Mouse (Mus musculus): Measurements from ENCODE around the gene Col23a1. TPM values are rescaled to one million over a fixed set of nuclear protein-coding genes. Genes with fewer than 3 reads are reported as not detected.

Col23a1 gene
- polyA plus RNA-seq, 1 experiment from 2014 or later: 19.2 TPM

DNA sequence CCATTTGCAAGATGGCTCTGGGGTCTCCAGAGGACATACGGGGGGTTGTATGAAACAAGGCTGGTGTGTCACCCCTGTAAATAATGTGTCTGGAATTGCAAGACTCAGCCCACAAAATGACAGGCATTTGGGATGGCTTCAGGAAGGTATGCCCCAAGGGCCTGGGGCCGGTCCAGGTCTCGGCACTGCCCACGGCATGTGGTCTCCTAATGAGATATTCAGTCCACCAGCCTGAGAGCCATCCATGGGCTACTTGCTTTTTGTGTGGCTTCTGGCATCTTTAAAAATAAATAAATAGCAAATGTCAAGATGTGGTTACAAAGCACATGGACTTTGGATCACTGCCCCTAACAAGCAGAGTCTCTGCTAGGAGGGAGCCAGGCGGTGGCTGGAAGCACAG lies 219.5 kb downstream of the Col23a1 start:
- Histone ChIP-seq H3K27me3 (replicated peaks) (no peaks in the 10 kb centered on the region), H3K36me3 (no peaks in the 10 kb centered on the region), H3K27ac (no peak overlapping the region), H3K4me3 (replicated peaks) (no peak overlapping the region), H3K4me2 (replicated peaks) (no peak overlapping the region), H3K4me1 (replicated peaks) (0 out of 2 replicates have a peak, but pooled peaks cover 3% of the 10 kb centered on the region), H3K9ac (no peak overlapping the region), H3K9me3 (no peaks in the 10 kb centered on the region)
- ATAC-seq: no peak
- 88% methylated on average over 5 of the region's 5 CpGs for WGBS

DNA sequence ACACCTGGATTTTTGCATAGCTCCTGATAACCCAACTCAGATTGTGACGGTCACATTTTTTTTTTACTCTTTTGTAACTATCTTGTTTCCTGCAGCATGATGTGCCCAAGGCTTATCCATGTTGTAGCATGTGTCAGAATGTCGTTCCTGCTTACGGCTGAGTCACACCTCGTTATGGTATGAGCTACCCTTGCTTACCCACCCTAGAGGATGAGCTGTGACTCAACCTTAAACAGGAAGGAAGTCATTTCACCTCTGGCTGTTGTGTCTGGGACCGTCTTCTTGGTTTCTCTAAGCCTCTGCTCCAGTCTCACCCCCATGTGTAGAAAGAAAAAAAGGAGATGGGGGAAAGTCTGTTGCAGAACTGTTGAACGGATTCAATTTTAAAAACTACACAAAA lies 223.3 kb downstream of the Col23a1 start:
- Histone ChIP-seq H3K4me1 (replicated peaks) (0 out of 2 replicates have a peak, but pooled peaks cover 3% of the 10 kb centered on the region), H3K36me3 (no peaks in the 10 kb centered on the region), H3K4me3 (replicated peaks) (no peak overlapping the region), H3K9ac (no peak overlapping the region), H3K27ac (no peak overlapping the region), H3K9me3 (no peaks in the 10 kb centered on the region), H3K4me2 (replicated peaks) (no peak overlapping the region), H3K27me3 (replicated peaks) (no peaks in the 10 kb centered on the region)
- ATAC-seq: no peak
- WGBS: 83% methylated on average over 6 of the region's 6 CpGs

DNA sequence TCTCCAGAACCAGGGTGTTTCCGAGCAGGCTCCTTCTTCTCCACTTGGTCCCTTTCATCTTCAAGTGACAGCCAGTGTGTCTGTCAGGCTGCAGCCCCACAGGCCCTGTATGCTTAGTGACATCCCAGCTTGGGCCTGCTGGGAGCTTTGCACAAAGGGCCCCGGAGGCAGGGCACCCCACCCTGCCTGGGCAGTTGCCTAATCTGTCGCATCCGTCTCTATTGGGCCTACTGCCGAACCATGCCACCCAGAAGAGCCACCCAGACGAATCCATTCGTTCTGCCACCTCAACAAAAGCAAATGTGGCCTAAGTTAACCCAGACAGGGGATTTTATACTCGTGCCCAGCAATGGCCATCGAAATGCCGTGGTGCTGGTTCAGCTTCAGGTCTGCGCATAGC lies 225.6 kb downstream of the Col23a1 start:
- WGBS: 84% methylated on average over 11 of the region's 11 CpGs
- no peak for ATAC-seq
- H3K4me2 ChIP-seq (replicated peaks): no peak overlapping the region

DNA sequence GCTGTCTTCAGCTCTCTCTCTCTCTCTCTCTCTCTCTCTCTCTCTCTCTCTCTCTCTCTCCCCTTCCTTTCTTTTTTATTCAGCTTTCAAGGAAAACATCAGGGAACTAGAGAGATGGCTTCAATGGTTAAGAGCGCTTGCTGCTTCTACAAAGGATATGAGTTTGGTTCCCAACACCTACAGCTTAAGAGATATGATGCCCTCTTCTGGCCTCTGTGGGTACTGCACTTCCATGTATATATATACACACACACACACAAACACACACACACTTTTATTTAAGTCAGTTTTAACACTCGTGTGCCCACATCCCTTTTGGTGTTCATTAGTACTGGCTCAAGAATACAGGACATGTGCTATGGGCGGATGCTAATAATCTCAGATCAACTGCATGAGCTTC lies 228.4 kb downstream of the Col23a1 start:
- no peak overlapping the region for H3K4me2 ChIP-seq (replicated peaks)
- H3K36me3 ChIP-seq: no peaks in the 10 kb centered on the region
- no peaks in the 10 kb centered on the region for H3K9me3 ChIP-seq
- ATAC-seq: no peak
- 97% methylated on average over 3 of the region's 3 CpGs for WGBS
- no peaks in the 10 kb centered on the region for H3K4me1 ChIP-seq (replicated peaks)
- no peak overlapping the region for H3K27ac ChIP-seq
- H3K9ac ChIP-seq: no peak overlapping the region
- H3K4me3 ChIP-seq (replicated peaks): no peak overlapping the region
- H3K27me3 ChIP-seq (replicated peaks): no peaks in the 10 kb centered on the region

More for the DNA sequence above, 225.6 kb downstream of the Col23a1 start:
- Histone ChIP-seq H3K36me3 (no peaks in the 10 kb centered on the region), H3K4me1 (replicated peaks) (no peaks in the 10 kb centered on the region), H3K27ac (no peak overlapping the region), H3K9me3 (no peaks in the 10 kb centered on the region), H3K4me3 (replicated peaks) (no peak overlapping the region), H3K9ac (no peak overlapping the region), H3K27me3 (replicated peaks) (no peaks in the 10 kb centered on the region)

DNA sequence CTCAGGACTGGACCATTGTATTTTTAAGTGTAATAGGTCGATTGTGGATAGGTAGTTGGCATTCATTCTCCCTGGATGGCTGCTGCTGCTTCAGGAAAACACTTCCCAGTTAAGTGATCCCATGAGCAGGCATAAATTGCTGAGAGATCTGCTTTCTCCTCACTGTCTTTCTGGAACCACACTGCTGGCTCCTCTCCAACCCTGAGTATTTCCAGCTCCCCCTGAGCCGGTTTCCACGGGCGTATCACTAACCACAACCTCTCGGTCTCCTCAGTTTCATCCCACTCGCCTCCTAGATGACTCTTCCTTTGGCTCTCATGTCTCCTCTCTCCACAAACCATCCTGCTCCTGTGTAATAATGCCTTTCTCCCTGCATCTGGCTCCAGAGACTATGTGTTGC lies 228.9 kb downstream of the Col23a1 start:
- ATAC-seq: no peak
- Histone ChIP-seq H3K27ac (no peak overlapping the region), H3K36me3 (no peaks in the 10 kb centered on the region), H3K4me1 (replicated peaks) (no peaks in the 10 kb centered on the region), H3K4me3 (replicated peaks) (no peak overlapping the region), H3K9ac (no peak overlapping the region), H3K9me3 (no peaks in the 10 kb centered on the region), H3K4me2 (replicated peaks) (no peak overlapping the region), H3K27me3 (replicated peaks) (no peaks in the 10 kb centered on the region)
- 78% methylated on average over 6 of the region's 6 CpGs for WGBS

DNA sequence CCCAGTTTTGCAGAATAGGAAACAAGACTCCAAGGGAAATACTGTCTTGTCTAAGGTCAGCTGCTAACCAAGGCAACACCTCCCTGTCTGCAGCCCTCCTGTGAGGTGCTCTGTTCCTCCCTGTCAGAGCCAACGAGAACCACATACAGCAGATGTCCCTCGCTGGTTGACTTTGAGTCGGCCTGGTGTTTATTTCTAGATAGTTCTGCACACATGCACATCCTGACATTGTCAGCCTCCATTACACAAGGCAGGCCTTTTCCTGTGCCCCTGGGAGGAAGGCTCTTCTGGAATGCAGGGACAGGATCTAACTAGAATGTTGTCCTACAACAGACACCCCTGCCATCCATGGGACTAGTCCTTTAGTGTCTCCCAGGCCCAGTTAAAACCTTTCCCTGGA lies 231.7 kb downstream of the Col23a1 start:
- Histone ChIP-seq H3K4me3 (replicated peaks) (no peak overlapping the region), H3K9ac (no peak overlapping the region), H3K9me3 (no peaks in the 10 kb centered on the region), H3K27me3 (replicated peaks) (no peaks in the 10 kb centered on the region), H3K36me3 (no peaks in the 10 kb centered on the region), H3K4me1 (replicated peaks) (0 out of 2 replicates have a peak, but pooled peaks cover under 1% of the 10 kb centered on the region), H3K4me2 (replicated peaks) (no peak overlapping the region), H3K27ac (no peak overlapping the region)
- 26% methylated on average over 3 of the region's 3 CpGs for WGBS
- ATAC-seq: no peak

DNA sequence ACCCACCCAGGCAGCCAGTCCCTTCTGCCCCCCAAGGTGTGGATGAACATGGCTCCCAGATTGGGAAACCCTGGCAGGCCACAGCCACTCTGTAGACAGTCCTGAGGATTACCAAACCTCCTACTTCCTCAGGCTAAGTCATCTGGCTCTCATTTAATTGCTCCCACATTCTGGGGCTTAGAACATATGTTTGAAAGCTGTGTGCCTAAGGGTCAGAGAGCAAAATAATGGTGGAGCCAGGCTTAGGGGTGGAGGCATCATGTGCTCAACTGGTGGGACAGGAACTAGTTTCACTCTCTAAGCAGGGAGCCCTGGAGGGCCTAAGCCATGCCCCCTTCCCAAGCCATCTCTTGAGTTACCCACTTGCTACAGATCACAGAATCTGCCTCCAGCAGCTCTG lies 233.5 kb downstream of the Col23a1 start:
- no peak overlapping the region for H3K27ac ChIP-seq
- H3K36me3 ChIP-seq: no peaks in the 10 kb centered on the region
- no peaks in the 10 kb centered on the region for H3K9me3 ChIP-seq
- H3K27me3 ChIP-seq (replicated peaks): no peaks in the 10 kb centered on the region
- no peak overlapping the region for H3K4me3 ChIP-seq (replicated peaks)
- H3K4me1 ChIP-seq (replicated peaks): peaks cover 8% of the 10 kb centered on the region; the same call in 1 of the 2 replicates
- ATAC-seq: no peak
- no peak overlapping the region; the same call in 1 of the 2 replicates for H3K9ac ChIP-seq
- H3K4me2 ChIP-seq (replicated peaks): no peak overlapping the region

DNA sequence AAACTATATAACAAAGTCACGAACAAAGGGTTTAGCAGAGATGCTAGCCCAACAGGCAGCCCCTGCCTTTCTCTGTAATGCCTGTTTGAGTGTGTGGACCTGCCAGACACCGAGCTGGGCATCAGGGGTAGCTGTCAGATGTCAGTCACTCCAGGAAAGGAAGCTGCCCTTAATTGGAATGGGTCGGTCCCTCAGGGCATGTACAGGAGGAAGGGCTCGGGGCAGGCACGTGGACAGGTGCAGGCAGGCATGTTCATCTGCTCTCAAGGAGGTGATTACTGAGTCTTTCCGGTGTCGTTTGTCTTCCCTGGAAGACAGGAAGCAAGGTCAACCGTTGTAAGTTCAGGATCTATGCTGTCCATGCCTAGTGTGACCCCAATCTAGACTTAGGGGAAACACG lies 233.9 kb downstream of the Col23a1 start:
- whole genome bisulfite sequencing: 68% methylated on average over 9 of the region's 9 CpGs
- H3K4me1 ChIP-seq (replicated peaks): peaks cover 8% of the 10 kb centered on the region; the same call in 1 of the 2 replicates
- no peaks in the 10 kb centered on the region for H3K36me3 ChIP-seq
- H3K4me2 ChIP-seq (replicated peaks): no peak overlapping the region
- no peak overlapping the region for H3K4me3 ChIP-seq (replicated peaks)
- ATAC-seq: no peak
- H3K9ac ChIP-seq: no peak overlapping the region; the same call in 1 of the 2 replicates
- no peaks in the 10 kb centered on the region for H3K27me3 ChIP-seq (replicated peaks)
- no peaks in the 10 kb centered on the region for H3K9me3 ChIP-seq
- no peak overlapping the region for H3K27ac ChIP-seq

DNA sequence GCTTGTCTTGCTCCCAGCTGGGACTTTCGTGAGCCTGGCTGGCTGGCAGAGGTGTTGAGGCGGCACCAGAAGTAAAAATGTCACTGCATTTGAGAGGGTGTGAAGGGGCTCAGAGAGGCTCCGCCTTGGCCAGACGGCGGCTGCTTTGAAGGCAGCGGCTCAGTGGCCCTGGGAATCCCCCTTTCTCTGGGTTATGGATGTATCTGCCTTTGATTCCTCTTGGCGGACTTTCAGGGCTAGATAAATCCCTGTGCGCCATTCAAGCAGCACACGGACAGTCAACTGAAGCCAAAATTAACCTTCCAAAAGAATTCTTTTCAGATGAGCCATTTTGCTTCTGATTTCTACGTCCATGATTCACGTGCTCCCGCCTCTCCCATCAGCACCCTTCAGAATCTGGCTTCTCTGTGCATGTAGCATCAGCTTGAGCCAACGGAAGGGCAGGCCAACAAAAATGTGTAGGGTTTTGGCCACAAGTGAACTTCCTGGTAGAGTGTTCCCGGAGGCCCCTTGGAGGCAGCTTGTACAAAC lies 237.0 kb downstream of the Col23a1 start:
- no peaks in the 10 kb centered on the region for H3K9me3 ChIP-seq
- no peaks in the 10 kb centered on the region for H3K36me3 ChIP-seq
- no peak for ATAC-seq
- H3K4me3 ChIP-seq (replicated peaks): no peak overlapping the region
- no peak overlapping the region for H3K4me2 ChIP-seq (replicated peaks)
- H3K27me3 ChIP-seq (replicated peaks): no peaks in the 10 kb centered on the region
- no peak overlapping the region for H3K27ac ChIP-seq
- 39% methylated on average over 14 of the region's 14 CpGs for WGBS
- no peak overlapping the region for H3K9ac ChIP-seq
- peaks cover 8% of the 10 kb centered on the region; the same call in 1 of the 2 replicates for H3K4me1 ChIP-seq (replicated peaks)

DNA sequence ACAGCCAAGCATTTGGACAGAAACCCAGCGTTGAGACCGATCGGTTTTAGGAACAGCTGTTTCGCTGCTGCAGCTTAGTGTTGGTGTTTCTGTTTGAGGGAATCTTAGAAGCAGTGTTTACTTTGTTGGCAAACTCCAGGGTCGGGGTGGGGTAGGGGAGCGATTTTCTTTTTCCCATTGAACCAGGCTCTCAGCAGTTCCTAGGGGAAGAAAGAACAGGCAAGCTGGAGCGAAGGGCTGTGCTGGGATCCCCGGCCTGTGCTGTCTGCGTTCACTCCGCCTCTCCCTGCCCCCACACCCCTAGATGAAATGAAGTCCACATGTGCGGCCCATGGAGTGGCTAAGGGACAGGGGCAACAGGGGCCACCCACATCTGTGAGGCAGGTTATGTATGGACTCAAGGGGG lies 243.4 kb downstream of the Col23a1 start:
- H3K27me3 ChIP-seq (replicated peaks): no peaks in the 10 kb centered on the region
- peak overlapping the region; percentile 62 for H3K27ac ChIP-seq
- no peak overlapping the region for H3K9ac ChIP-seq
- no peaks in the 10 kb centered on the region for H3K36me3 ChIP-seq
- H3K4me1 ChIP-seq (replicated peaks): 0 out of 2 replicates have a peak, but pooled peaks cover 3% of the 10 kb centered on the region
- no peak overlapping the region for H3K4me3 ChIP-seq (replicated peaks)
- no peaks in the 10 kb centered on the region for H3K9me3 ChIP-seq
- WGBS: 35% methylated on average over 11 of the region's 11 CpGs
- ATAC-seq: peak; percentile 36; the same call in 1 of the 2 replicates
- no peak overlapping the region for H3K4me2 ChIP-seq (replicated peaks)

DNA sequence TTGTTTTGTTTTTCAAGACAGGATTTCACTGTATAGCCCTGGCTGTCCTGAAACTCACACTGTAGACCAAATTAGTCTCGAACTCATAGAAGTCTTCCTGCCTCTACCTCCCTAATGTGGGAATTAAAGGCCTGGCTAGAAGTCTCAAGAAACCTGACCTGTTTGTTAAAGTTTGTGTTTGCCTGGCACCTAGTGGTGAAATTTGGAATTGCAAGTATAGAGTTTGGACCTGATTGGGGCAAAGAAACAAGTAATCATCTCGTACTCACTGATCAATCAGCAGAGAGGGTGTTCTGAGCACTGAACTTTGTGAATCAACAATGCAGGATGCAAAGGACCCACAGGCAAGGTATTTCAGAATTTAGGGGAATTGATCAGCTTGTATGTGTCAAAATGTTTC lies 244.6 kb downstream of the Col23a1 start:
- H3K9me3 ChIP-seq: no peaks in the 10 kb centered on the region
- H3K27me3 ChIP-seq (replicated peaks): no peaks in the 10 kb centered on the region
- no peak overlapping the region for H3K4me3 ChIP-seq (replicated peaks)
- no peaks in the 10 kb centered on the region for H3K36me3 ChIP-seq
- ATAC-seq: no peak
- WGBS: 30% methylated on average over 2 of the region's 2 CpGs
- H3K27ac ChIP-seq: no peak overlapping the region
- H3K4me1 ChIP-seq (replicated peaks): 0 out of 2 replicates have a peak, but pooled peaks cover 3% of the 10 kb centered on the region
- no peak overlapping the region for H3K9ac ChIP-seq
- no peak overlapping the region for H3K4me2 ChIP-seq (replicated peaks)

DNA sequence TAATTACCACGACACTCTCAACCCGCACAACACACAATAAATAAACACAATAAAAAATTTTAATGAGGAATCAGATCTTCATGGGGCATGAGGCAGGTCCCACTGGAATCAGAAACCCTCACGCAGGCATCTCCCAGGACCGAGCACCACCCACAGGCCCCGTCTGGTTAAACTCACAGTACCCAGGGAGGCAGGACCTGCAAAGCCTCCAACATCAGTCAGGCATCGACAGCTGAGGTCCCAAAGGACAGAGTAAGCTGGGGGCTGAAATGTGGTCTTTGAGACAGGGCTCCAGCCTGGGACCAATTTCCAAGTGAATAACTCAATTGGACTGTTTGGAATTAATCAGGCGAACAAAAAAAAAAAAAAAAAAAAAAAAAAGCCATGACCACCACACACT lies 248.7 kb downstream of the Col23a1 start:
- no peak for ATAC-seq
- H3K27me3 ChIP-seq (replicated peaks): no peaks in the 10 kb centered on the region
- no peak overlapping the region for H3K27ac ChIP-seq
- 55% methylated on average over 7 of the region's 7 CpGs for WGBS
- H3K4me2 ChIP-seq (replicated peaks): no peak overlapping the region
- no peak overlapping the region for H3K4me3 ChIP-seq (replicated peaks)
- H3K4me1 ChIP-seq (replicated peaks): 0 out of 2 replicates have a peak, but pooled peaks cover under 1% of the 10 kb centered on the region
- no peaks in the 10 kb centered on the region for H3K36me3 ChIP-seq
- no peaks in the 10 kb centered on the region for H3K9me3 ChIP-seq
- H3K9ac ChIP-seq: no peak overlapping the region
